Mouse (Mus musculus): ENCODE data around the gene Zmat3. TPM values are rescaled to one million over a fixed set of nuclear protein-coding genes. Genes with fewer than 3 reads are reported as not detected.

Gene Zmat3
- total RNA-seq, 2 experiments from 2014 or later, result 6.4 to 7.1 TPM

GRCm38 (mm10) chr3:32304171-32304570 is 61.6 kb downstream of the Zmat3 start:
- intact Hi-C loops (cut with DNase I), result no loop called here

GRCm38 (mm10) chr3:32292001-32292400 is 73.8 kb downstream of the Zmat3 start:
- no peak for DNase-seq
- intact Hi-C loops (cut with DNase I), result no loop called here

More at GRCm38 (mm10) chr3:32304171-32304570, 61.6 kb downstream of the Zmat3 start:
- DNase-seq, result no peak

Other genes with a start within 250 kb of the Zmat3 start
- gene Pik3ca, start 31.7 kb upstream of the Zmat3 start, total RNA-seq (2021), result 10 to 100 TPM; 32.3 to 46.8 TPM
- gene Kcnmb3, start 126.2 kb upstream of the Zmat3 start, total RNA-seq (2021), result under 1 TPM in 1 of 2 experiments, not detected in 1; 0.35 TPM
- gene Zfp639, start 144.2 kb upstream of the Zmat3 start, total RNA-seq (2021), result 10 to 100 TPM; 25.8 TPM
- gene Mfn1, start 163.5 kb upstream of the Zmat3 start, total RNA-seq (2021), result 100 to 1,000 TPM; 205 to 239 TPM